Mouse (Mus musculus) lung, adult 2 months (tissue): ENCODE measurements around the gene Aqp12.

Experiments
- CTCF ChIP-seq: fragments of 200-500 bp; IDR thresholded peaks from 2 replicates; pipeline ENCODE4 v1.5.1; 2011; ENCODE audit warnings: mild to moderate bottlenecking, low read length, control low read depth; ENCODE audit not compliant: insufficient read depth
- POLR2A ChIP-seq: fragments of 200-500 bp; IDR thresholded peaks from 2 replicates; pipeline ENCODE4 v1.6.1; 2011; ENCODE audit warnings: low read depth, mild to moderate bottlenecking, control low read depth, low read length, borderline replicate concordance; ENCODE audit errors: extremely low read depth

- TF ChIP-seq CTCF (no peak), POLR2A (no peak)
Measured at GRCm38 (mm10) chr1:92992880-92993279, 13.3 kb upstream of the Aqp12 start.
